Mouse (Mus musculus) thymus, postnatal 4 days (tissue): ENCODE results near the gene Ccdc63.

ENCODE experiments used
- DNase-seq: peaks from one replicate; pipeline ENCODE4 v3.0.0; 2021

The Ccdc63 gene

GRCm38 (mm10) chr5:122115266-122115763, 25.3 kb downstream of the Ccdc63 start:
- DNase-seq = no peak

GRCm38 (mm10) chr5:122114176-122114575, 26.4 kb downstream of the Ccdc63 start:
- peak; percentile 78 for DNase-seq

- DNase-seq = no peak
Measured at GRCm38 (mm10) chr5:122113450-122113849, 27.2 kb downstream of the Ccdc63 start.

GRCm38 (mm10) chr5:122111933-122112248, 28.7 kb downstream of the Ccdc63 start:
- DNase-seq = no peak

- no peak for DNase-seq
Measured at GRCm38 (mm10) chr5:122111091-122111932, 29.3 kb downstream of the Ccdc63 start.

- DNase-seq = no peak
Measured at GRCm38 (mm10) chr5:122110625-122111024, 30.0 kb downstream of the Ccdc63 start.

- no peak for DNase-seq
Measured at GRCm38 (mm10) chr5:122109325-122110060, 31.1 kb downstream of the Ccdc63 start.

GRCm38 (mm10) chr5:122108104-122108503, 32.5 kb downstream of the Ccdc63 start:
- no peak for DNase-seq

- peak; percentile 34 for DNase-seq
Measured at GRCm38 (mm10) chr5:122106212-122106611, 34.4 kb downstream of the Ccdc63 start.

GRCm38 (mm10) chr5:122104981-122105380, 35.6 kb downstream of the Ccdc63 start:
- peak; percentile 9 for DNase-seq

- DNase-seq = peak; percentile 88
Measured at GRCm38 (mm10) chr5:122104201-122104600, 36.4 kb downstream of the Ccdc63 start.

- DNase-seq = no peak
Measured at GRCm38 (mm10) chr5:122103075-122103474, 37.5 kb downstream of the Ccdc63 start.

GRCm38 (mm10) chr5:122102476-122103050, 38.1 kb downstream of the Ccdc63 start:
- DNase-seq = no peak

GRCm38 (mm10) chr5:122094439-122094838, 46.2 kb downstream of the Ccdc63 start:
- DNase-seq = no peak

- no peak for DNase-seq
Measured at GRCm38 (mm10) chr5:122093734-122094133, 46.9 kb downstream of the Ccdc63 start.

- no peak for DNase-seq
Measured at GRCm38 (mm10) chr5:122092794-122093193, 47.8 kb downstream of the Ccdc63 start.

GRCm38 (mm10) chr5:122091070-122091469, 49.6 kb downstream of the Ccdc63 start:
- peak; percentile 83 for DNase-seq

GRCm38 (mm10) chr5:122089664-122090063, 51.0 kb downstream of the Ccdc63 start:
- DNase-seq = no peak

- DNase-seq = peak; percentile 89
Measured at GRCm38 (mm10) chr5:122088917-122089316, 51.7 kb downstream of the Ccdc63 start.

GRCm38 (mm10) chr5:122086121-122086520, 54.5 kb downstream of the Ccdc63 start:
- DNase-seq = no peak

- DNase-seq = no peak
Measured at GRCm38 (mm10) chr5:122085291-122085690, 55.3 kb downstream of the Ccdc63 start.

GRCm38 (mm10) chr5:122084470-122084869, 56.2 kb downstream of the Ccdc63 start:
- DNase-seq = no peak

- no peak for DNase-seq
Measured at GRCm38 (mm10) chr5:122083282-122083681, 57.3 kb downstream of the Ccdc63 start.

GRCm38 (mm10) chr5:122081471-122081870, 59.2 kb downstream of the Ccdc63 start:
- DNase-seq = no peak
